Mouse (Mus musculus): Measurements from ENCODE around the gene Prss23.

GRCm38 (mm10) chr7:89557056-89557455 lies 30.1 kb upstream of the Prss23 start:
- TF ChIP-seq CTCF (IDR thresholded peaks at IDR 0.05; ENCODE audit: extremely low read depth, insufficient read length, insufficient replicate concordance, low read depth, low read length), result no peak
- no peak for TF ChIP-seq POLR2A (IDR thresholded peaks at IDR 0.05; ENCODE audit: low read depth, low read length)

Data from small intestine, adult 2 months (tissue).